Mouse (Mus musculus) cerebellum, adult 11-12 months (tissue): Measurements from ENCODE around the gene Coq10a.

Experiments
- DNase-seq: peaks from one replicate; pipeline ENCODE4 v3.0.0; 2022

Gene Coq10a

DNA sequence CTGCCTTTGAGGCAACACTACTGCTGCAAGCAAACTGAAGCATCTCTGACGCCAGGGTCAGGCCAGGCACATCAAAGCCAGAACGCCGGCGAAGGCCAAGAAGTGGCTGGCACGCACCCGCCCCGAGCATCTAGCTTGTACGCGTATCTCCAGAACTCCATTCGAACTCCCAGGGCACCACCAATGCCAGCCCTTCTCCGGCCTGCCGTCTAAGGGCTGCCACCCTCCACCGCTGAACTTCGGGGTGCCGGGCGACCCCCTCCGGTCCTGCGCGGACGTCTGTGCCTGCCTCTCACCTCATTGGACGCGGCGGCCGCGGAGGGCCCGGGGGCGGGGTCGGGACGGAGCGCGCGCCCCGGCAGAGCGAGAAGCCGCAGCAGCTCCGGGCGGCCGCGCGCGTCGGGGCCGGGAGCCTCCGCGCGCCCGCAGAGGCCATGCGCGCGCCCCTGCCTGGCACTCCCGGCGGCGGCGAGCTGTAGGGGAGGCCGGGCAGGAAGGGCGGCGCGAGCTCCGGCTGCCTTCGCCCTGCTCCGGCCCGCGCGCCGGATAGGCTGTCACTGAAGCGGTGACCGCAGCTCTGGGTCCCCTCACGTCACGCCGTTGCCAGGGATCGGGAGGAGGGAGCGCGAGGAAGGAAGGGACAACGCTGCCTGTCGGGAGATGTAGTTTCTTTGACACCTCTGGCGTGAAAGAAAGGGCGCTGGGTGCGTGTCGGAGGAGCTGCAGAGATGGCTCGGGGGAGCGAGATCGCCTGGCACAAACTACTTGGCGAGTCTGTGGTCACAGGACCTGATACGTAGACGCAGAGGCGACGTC lies at the start of gene Coq10a:
Gene Coq10a, minus strand, starts transcription at position 596 of the 816 bp plus-strand sequence.
- DNase-seq = peak; percentile 97

DNA sequence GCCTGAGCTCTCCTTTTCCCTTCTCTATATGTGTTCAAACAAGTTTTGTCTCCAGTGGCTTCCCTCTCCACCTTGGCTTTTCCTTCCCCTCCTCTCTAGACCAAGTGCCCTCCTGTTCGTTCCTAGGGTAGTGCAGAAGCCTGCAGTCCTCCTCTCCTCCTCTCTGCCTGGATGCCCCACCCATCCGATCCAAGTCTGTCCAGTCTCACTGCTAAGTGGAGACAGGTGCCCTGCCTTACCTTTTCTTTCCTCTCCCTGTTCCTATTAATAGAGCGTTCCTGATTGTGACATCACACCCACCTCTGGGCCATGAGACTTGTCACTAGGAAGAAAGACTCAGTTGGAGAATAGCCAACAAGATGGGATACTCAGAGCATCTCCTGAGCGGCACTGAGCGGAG lies 46.1 kb upstream of the Coq10a start:
- no peak for DNase-seq

DNA sequence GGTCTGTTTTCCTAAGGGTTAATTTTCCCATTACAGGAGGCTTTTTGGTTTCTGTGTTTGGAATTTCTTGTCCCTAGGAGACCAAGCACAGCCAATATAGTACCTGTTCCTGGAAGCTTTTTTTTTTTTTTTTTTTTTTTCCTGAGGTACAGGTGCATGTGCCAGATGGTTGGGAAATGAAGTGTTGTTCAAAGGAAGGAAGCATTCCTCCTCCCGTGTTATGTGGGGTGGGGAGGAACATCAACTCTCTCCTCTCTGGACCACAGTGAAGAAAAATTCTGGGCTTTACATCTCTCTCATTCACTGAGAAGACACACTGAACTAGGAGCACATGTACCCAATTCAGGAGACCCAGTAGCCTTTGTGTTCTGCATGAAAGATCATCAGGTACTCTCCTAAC lies 44.3 kb upstream of the Coq10a start:
- no peak for DNase-seq

DNA sequence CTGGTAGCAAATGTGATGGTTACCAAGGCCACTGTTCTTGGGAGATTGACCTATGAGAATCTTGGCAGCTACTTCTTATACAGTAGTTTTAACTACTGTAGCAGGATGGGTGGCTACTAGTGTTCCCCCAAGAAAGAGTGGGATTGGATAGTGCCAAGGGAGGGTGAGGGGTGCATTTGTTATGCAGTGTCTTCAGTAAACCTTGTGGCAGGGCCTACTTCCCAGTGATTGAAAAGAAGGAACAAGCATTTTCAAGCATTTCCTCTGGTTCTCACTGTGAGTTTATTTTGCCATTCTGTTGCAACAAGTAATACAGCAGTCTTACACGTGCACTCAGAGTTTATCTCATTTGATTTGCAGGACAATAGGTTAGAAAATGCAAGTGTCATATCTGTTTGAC lies 43.8 kb upstream of the Coq10a start:
- DNase-seq = no peak

DNA sequence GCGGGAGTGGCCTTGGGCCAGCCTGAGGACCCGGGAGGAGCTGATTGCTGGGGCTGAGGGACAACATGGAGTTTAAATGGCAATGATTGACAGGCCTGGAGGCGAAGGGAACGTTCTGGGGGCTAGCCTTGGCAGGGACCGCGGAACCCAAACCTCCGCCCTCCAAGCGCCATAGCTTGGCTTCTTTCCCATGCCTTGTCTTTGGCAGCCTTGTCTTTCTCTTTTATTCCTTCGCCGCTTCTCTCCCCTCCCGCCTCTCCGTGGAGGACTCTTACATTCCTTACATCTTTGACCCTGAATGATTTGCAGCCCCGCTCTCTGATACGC lies 43.2 kb upstream of the Coq10a start:
- DNase-seq = peak; percentile 75

- DNase-seq = peak; percentile 95
Measured at GRCm38 (mm10) chr10:128411211-128412054, 42.6 kb upstream of the Coq10a start, which contains the start of the genes Nabp2 and Rnf41. Gene Nabp2, minus strand, starts transcription at chr10:128411492. Gene Rnf41, plus strand, starts transcription at chr10:128411657.

DNA sequence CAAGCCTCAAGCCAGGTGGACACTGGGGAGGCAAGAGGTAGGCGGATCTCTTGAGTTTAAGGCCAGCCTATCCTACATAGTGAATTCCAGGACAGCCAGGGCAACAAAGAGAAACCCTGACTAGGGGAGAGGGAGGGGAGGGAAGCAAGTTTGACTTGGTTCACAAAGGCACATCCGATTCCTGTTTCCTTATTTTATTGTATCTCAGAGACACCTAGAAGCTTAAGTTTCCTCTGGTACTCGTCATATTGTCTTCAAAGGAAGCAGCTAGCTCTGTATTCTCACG lies 41.7 kb upstream of the Coq10a start:
- DNase-seq = no peak

- DNase-seq = peak; percentile 98
Measured at GRCm38 (mm10) chr10:128409692-128410559, 41.1 kb upstream of the Coq10a start.

- peak; percentile 72 for DNase-seq
Measured at GRCm38 (mm10) chr10:128408591-128409535, 40.1 kb upstream of the Coq10a start.

GRCm38 (mm10) chr10:128403931-128404330 lies 35.1 kb upstream of the Coq10a start:
- DNase-seq = peak; percentile 82

GRCm38 (mm10) chr10:128401638-128402037 lies 32.8 kb upstream of the Coq10a start:
- DNase-seq = no peak

- DNase-seq = no peak
Measured at GRCm38 (mm10) chr10:128401056-128401455, 32.3 kb upstream of the Coq10a start, which contains the start of gene Slc39a5. Gene Slc39a5, minus strand, starts transcription at chr10:128401229.

GRCm38 (mm10) chr10:128400338-128400737 lies 31.5 kb upstream of the Coq10a start:
- DNase-seq = no peak

DNA sequence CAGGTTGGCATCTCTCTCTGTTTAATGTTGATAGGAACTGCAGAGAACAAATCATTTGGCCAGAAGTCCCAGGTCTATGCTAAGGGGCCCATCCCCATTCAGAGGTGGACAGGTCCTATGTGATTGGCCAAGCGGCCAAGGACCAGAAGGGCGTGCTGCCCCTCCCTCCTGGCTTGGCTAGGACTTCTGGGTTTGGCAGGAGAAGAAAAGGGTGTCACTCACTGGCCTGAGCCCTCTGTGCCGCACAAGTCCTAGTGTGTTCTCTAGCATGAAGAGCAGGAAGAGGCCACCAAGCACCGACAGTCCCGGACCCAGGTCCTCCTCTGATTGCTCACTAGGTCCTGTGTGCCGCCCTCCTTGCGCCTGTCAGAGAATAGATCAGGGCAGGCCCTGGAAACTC lies 28.7 kb upstream of the Coq10a start:
- peak; percentile 71 for DNase-seq

DNA sequence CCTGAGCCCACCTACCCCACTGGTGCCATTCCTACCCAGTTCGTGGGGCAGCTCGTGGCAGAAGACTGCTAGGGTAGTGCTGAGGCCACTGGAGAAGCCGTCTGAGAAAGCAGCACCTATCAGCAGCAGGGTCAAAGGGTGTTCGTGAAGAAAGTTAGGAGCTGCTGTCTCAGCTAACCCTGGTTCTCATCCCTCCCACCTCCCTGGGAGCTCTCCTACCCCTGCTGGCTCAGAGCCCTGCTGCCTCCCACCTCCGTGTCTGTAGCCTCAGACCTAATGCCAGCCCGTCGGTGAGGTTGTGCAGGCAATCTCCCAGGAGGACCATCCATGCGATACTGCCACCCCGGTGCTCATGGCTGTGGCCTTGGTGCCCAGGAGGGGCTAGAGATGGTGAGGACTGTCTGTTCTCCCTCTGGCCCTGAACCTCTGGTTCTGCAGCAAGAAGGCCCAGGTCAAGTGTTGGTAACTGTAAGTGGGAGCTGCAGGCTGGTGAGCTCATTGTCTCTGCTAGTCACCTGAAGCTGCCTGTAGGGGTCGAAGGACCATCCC lies 28.0 kb upstream of the Coq10a start:
- no peak for DNase-seq

- DNase-seq = no peak
Measured at GRCm38 (mm10) chr10:128396017-128396673, 27.3 kb upstream of the Coq10a start.

GRCm38 (mm10) chr10:128391850-128392249 lies 23.1 kb upstream of the Coq10a start:
- no peak for DNase-seq

- no peak for DNase-seq
Measured at GRCm38 (mm10) chr10:128390366-128390765, 21.6 kb upstream of the Coq10a start.

GRCm38 (mm10) chr10:128389570-128389969 lies 20.8 kb upstream of the Coq10a start:
- DNase-seq = no peak

DNA sequence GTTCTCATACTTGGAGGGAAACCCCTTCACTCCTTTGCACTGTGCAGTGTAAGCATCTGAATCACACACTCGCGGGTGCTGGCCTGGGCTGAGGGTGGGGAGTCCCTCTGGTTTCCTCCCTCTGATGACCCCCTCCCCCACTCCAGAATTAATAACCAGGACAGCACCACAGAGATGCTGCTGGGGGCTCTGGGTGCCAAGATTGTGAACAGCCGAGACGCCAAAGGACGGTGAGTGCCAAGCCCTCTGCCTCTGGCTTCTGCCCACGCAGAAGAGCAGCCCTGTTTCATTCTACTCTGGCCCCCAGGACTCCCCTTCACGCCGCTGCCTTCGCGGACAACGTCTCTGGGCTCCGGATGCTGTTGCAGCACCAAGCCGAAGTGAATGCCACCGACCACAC lies 20.1 kb upstream of the Coq10a start:
- no peak for DNase-seq

DNA sequence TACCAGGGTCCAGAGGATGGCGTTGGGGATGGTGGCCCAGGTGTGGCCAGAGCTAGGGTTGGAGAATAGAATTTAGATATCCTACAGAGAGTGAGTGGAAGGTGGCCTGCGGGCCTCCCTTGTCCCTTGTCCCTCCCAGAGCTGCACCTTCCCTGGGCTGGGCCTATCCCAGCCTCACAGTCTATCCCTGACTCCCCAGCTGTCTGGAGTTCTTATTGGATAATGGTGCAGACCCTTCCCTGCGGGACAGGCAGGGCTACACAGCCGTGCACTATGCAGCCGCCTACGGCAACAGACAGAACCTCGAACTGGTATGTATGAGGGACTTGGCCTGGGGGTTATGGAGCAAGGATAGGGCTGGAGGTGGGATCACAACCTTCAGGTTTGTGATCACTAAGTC lies 17.1 kb upstream of the Coq10a start:
- DNase-seq = no peak
